Mouse (Mus musculus) lung, postnatal 0 days (tissue): Measurements from ENCODE around the gene Gadd45a.

Experiments used
- CTCF ChIP-seq: IDR thresholded peaks from 2 replicates; pipeline ENCODE4 v1.5.1; 2016; ENCODE audit warnings: antibody characterized with exemption, mild to moderate bottlenecking
- EP300 ChIP-seq: IDR thresholded peaks from 2 replicates; pipeline ENCODE4 v1.6.1; 2016; ENCODE audit warnings: antibody characterized with exemption, mild to moderate bottlenecking, control low read depth

GRCm38 (mm10) chr6:67016520-67017111 is 20.6 kb downstream of the Gadd45a start:
- TF ChIP-seq CTCF (no peak), EP300 (no peak)
